Mouse (Mus musculus) lung, embryonic 15.5 days (tissue): ENCODE results near the gene Olfr452. TPM values are rescaled to one million over a fixed set of nuclear protein-coding genes. Genes with fewer than 3 reads are reported as not detected.

Experiments used
- polyA plus RNA-seq: library from polyadenylated mRNA; unstranded; fragments of >200 nt; fragmentation: Nextera tagmentation; extraction: Ambion mirVana; gene quantifications from 2 replicates; pipeline ENCODE4 v1.2.1, GENCODE M21; 2015

Gene Olfr452
- polyA plus RNA-seq, 1 experiment from 2014 or later, result not detected

Other genes starting within 250 kb of the Olfr452 start
- gene Olfr455, start 237.5 kb upstream of the Olfr452 start, polyA plus RNA-seq, result not detected in 2 replicates
- not detected in 2 replicates for gene Tcaf3, start 187.4 kb upstream of the Olfr452 start, polyA plus RNA-seq
- 9.0 TPM in 2 replicates for gene Tcaf2, start 139.8 kb upstream of the Olfr452 start, polyA plus RNA-seq
- 74.2 and 75.9 TPM in 2 replicates for gene Tcaf1, start 75.0 kb upstream of the Olfr452 start, polyA plus RNA-seq
- not detected in 2 replicates for gene Olfr453, start 45.7 kb upstream of the Olfr452 start, polyA plus RNA-seq
- gene Olfr38, start 28.7 kb upstream of the Olfr452 start, polyA plus RNA-seq, result not detected in 2 replicates
- not detected in 2 replicates for gene Olfr450, start 26.8 kb downstream of the Olfr452 start, polyA plus RNA-seq
- gene Olfr449, start 49.3 kb downstream of the Olfr452 start, polyA plus RNA-seq, result not detected in 2 replicates
- not detected in 2 replicates for gene Olfr448, start 105.3 kb downstream of the Olfr452 start, polyA plus RNA-seq
- not detected in 2 replicates for gene Olfr447, start 123.8 kb downstream of the Olfr452 start, polyA plus RNA-seq
- not detected in 2 replicates for gene Olfr446, start 136.3 kb downstream of the Olfr452 start, polyA plus RNA-seq
- gene Olfr444, start 164.0 kb downstream of the Olfr452 start, polyA plus RNA-seq, result not detected in 2 replicates